Mouse (Mus musculus) stomach, postnatal 0 days (tissue): Measurements from ENCODE around the gene Txnrd1. TPM values are rescaled to one million over a fixed set of nuclear protein-coding genes. Genes with fewer than 3 reads are reported as not detected.

Source experiments
- ATAC-seq: fragments of 200-750 bp; cut with Nextera tagmentation; 2 replicates; pipeline ENCODE4 v1.8.0; 2017; ENCODE audit not compliant: low FRiP score, low TSS enrichment
- DNase-seq: peaks from one replicate; pipeline ENCODE4 v3.0.0-alpha.2; 2016; ENCODE audit warnings: low spot score
- H3K27ac ChIP-seq: fragments of 300-500 bp; sonication (generic); replicated peaks from 2 replicates; pipeline ENCODE4 v1.5.1; 2014; ENCODE audit warnings: mild to moderate bottlenecking, control low read depth
- H3K27me3 ChIP-seq: fragments of 300-500 bp; sonication (generic); 2 replicates; pipeline ENCODE4 v1.6.1; 2014; ENCODE audit warnings: low read length; ENCODE audit not compliant: control insufficient read depth, insufficient read depth
- H3K36me3 ChIP-seq: fragments of 300-500 bp; sonication (generic); 2 replicates; pipeline ENCODE4 v1.6.1; 2014; ENCODE audit warnings: low read length, mixed read lengths; ENCODE audit not compliant: control insufficient read depth, insufficient read depth
- H3K4me1 ChIP-seq: fragments of 300-500 bp; sonication (generic); replicated peaks from 2 replicates; pipeline ENCODE4 v1.6.1; 2014; ENCODE audit warnings: antibody characterized with exemption; ENCODE audit not compliant: control insufficient read depth, insufficient read depth
- H3K4me2 ChIP-seq: fragments of 300-500 bp; sonication (generic); replicated peaks from 2 replicates; pipeline ENCODE4 v1.6.1; 2014; ENCODE audit warnings: low read depth, mild to moderate bottlenecking, control low read depth, moderate library complexity
- H3K4me3 ChIP-seq: fragments of 300-500 bp; sonication (generic); 2 replicates; pipeline ENCODE4 v1.5.1; 2014; ENCODE audit warnings: low read depth, low read length, control low read depth
- H3K9ac ChIP-seq: fragments of 300-500 bp; sonication (generic); 2 replicates; pipeline ENCODE4 v1.6.1; 2014; ENCODE audit warnings: mild to moderate bottlenecking, low read length, control low read depth, mixed read lengths
- H3K9me3 ChIP-seq: fragments of 300-500 bp; sonication (generic); 2 replicates; pipeline ENCODE4 v1.6.1; 2016; ENCODE audit warnings: low read length; ENCODE audit not compliant: control insufficient read depth
- CTCF ChIP-seq: IDR thresholded peaks from 2 replicates; pipeline ENCODE4 v1.5.1; 2016; ENCODE audit warnings: antibody characterized with exemption, low read depth, mild to moderate bottlenecking, moderate library complexity
- EP300 ChIP-seq: optimal IDR thresholded peaks from 2 replicates; pipeline ENCODE3; 2016; ENCODE audit warnings: antibody characterized with exemption
- WGBS: fragments of 180-500 bp; shearing (Covaris S2); extraction: QIAGEN DNeasy Blood & Tissue Kit; methylation state at CpG from one replicate; pipeline ENCODE4 v1.1.7; 2014; 5-methylcytosine and 5-hydroxymethylcytosine counted together
- polyA plus RNA-seq: library from polyadenylated mRNA; unstranded; fragments of >200 nt; fragmentation: Nextera tagmentation; extraction: Ambion mirVana; gene quantifications from 2 replicates; pipeline ENCODE4 v1.2.1, GENCODE M21; 2015

Gene Txnrd1
- polyA plus RNA-seq, 1 experiment from 2014 or later: 61.9 TPM

- H3K27me3 ChIP-seq: no peaks in the 10 kb centered on the region
- TF ChIP-seq CTCF (peak; percentile 89), EP300 (no peak)
- 0 out of 2 replicates have a peak overlapping the region, but pooled peaks have one; percentile 38 for H3K9ac ChIP-seq
- H3K36me3 ChIP-seq: no peaks in the 10 kb centered on the region
- ATAC-seq (peak; percentile 78), DNase-seq (peak; percentile 84)
- H3K9me3 ChIP-seq: no peaks in the 10 kb centered on the region
- H3K27ac ChIP-seq: no peak overlapping the region
- 9% methylated on average over 31 of the region's 52 CpGs for WGBS
- H3K4me1 ChIP-seq: no peaks in the 10 kb centered on the region
- H3K4me3 ChIP-seq: peak overlapping the region; percentile 44
- H3K4me2 ChIP-seq: peak overlapping the region; percentile 77
These were observed 21.8 kb upstream of the Txnrd1 start for GRCm38 (mm10) chr10:82811855-82812431.

DNA sequence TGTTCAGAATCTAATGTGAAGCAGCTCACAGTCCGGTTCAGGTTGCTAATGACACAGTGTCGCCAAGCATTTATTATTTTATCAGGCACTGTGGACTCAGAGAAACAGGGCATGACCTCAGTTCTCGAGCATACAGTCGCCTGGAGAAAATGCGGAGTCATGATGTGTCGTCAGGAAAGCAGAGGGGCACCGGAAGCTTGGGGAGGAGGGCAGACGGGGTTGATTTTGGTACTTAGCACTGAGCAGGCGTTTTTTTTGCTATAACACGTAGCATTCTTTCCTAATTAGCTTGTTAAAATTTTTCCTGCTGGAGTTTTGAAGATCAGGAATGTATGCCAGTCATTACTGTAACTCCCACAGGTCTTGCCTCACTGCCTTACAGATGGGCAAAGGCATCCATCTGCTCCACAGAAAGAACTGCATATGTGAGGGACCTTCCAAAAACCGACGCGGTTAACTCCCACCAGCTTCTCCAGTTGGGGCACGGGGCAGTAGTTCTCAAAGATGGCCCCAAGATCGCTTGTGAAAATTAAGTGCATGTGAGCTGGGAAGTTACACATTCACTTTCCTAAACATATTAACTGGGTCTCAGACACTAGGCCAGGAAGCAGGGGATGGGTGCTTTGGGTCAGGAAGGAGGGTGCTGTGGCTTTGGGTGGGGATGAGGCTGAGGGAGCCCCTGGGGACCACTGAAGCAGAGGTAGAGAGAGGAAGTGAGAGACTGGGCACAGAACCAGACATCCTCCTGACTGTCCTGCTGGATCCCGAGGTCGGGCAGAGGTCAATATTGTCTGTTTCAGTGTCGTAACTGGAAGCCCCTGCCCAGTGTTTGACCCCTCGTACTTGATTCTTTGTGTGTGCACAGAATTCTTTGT, 19.4 kb upstream of the Txnrd1 start:
- Histone ChIP-seq H3K27me3 (no peaks in the 10 kb centered on the region), H3K4me1 (no peaks in the 10 kb centered on the region), H3K27ac (no peak overlapping the region), H3K36me3 (no peaks in the 10 kb centered on the region), H3K4me2 (no peak overlapping the region), H3K9ac (no peak overlapping the region), H3K9me3 (no peaks in the 10 kb centered on the region), H3K4me3 (no peak overlapping the region)
- WGBS: 37% methylated on average over 19 of the region's 19 CpGs
- DNase-seq (no peak), ATAC-seq (peak; percentile 38)
- TF ChIP-seq EP300 (no peak), CTCF (no peak)

DNA sequence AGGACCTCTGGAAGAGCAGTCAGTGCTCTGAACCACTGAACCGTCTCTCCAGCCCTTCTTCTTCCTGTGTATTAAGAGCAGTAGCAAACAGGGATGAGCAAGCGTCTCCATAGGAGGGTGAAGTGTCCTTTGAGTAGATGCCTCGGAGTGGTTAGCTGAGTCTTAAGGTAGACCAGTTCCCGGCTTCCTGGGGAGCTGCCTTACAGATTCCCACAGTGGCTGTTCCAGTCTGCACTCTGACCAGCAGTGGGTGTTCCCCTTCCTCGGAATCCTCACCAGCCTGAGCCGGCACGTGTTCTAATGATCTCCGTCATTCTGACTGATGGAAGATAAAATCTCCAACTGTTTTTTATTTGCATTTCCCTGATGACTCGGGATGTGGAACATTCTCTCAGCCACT, 17.3 kb upstream of the Txnrd1 start:
- ATAC-seq: no peak
- Histone ChIP-seq H3K9me3 (no peaks in the 10 kb centered on the region), H3K4me2 (no peak overlapping the region), H3K4me3 (no peak overlapping the region), H3K36me3 (no peaks in the 10 kb centered on the region), H3K27ac (no peak overlapping the region), H3K4me1 (no peaks in the 10 kb centered on the region), H3K9ac (no peak overlapping the region), H3K27me3 (no peaks in the 10 kb centered on the region)
- 80% methylated on average over 9 of the region's 9 CpGs for WGBS
- no peak for DNase-seq
- TF ChIP-seq EP300 (no peak), CTCF (no peak)

DNA sequence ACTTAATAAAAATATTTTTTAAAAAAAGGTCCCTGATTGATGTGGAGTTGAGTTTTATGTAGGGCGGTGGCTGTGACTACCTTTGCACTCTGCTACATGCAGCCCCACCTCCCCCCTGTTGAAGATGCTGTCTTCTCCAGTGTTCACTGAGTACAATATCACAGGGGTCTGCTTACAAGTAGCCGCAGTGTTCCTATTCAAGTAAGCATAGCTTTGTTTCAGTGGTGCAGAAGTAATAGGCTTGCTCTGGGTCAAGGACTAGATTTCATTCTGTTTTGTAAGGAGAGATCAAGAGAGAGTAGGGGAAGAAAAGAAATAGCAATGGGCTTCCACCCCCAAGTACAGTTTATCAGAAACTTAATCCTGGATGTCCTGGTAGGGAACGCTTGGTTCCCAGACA, 16.2 kb upstream of the Txnrd1 start:
- Histone ChIP-seq H3K9me3 (no peaks in the 10 kb centered on the region), H3K27me3 (no peaks in the 10 kb centered on the region), H3K9ac (no peak overlapping the region), H3K36me3 (no peaks in the 10 kb centered on the region), H3K4me3 (no peak overlapping the region), H3K4me2 (no peak overlapping the region), H3K4me1 (no peaks in the 10 kb centered on the region), H3K27ac (no peak overlapping the region)
- 87% methylated on average over 3 of the region's 3 CpGs for WGBS
- ATAC-seq: no peak
- no peak for TF ChIP-seq CTCF
- no peak for TF ChIP-seq EP300
- DNase-seq: no peak

DNA sequence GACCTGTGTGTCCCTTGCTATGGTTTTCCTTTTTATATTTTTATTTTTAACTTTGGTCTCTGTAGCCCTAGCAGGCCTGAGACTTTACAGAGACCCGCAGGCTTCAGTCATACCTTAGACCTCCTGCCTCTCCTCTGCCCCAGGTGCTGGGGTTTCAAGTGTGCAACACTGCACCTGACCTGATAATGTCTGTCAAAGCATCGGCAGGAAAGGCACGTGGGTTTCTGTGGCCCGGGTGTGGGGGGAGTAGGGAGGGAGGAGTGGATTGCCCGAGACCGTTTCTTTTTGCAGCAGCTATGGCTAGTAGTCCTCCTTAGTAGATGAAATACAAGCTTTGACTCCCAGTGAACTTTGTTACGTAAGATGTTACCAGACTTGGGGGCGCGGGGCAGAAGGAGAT, 15.8 kb upstream of the Txnrd1 start:
- no peak for DNase-seq
- WGBS: 63% methylated on average over 9 of the region's 9 CpGs
- no peaks in the 10 kb centered on the region for H3K4me1 ChIP-seq

DNA sequence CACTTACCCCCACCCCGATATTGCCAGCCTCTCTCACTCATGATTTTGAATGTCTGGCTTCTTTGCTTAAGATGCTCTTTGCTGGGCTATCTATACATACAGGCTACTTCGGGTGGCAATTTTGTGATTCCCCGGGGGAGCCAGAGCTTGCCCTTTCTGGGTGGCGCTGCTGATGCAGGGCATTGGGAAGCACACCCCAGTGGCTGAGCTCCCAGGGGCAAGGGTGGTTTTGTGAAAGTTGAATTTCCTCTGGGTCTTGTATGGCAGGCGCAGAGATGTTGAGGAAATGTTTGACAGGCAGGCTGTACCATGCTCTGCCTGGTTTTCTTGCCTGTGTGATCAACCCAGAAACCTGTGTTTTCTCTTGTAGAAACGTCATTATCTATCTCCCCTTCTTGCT, 15.1 kb upstream of the Txnrd1 start:
- Histone ChIP-seq H3K4me2 (no peak overlapping the region), H3K4me3 (no peak overlapping the region), H3K9me3 (no peaks in the 10 kb centered on the region), H3K4me1 (no peaks in the 10 kb centered on the region), H3K27ac (no peak overlapping the region), H3K9ac (no peak overlapping the region), H3K36me3 (no peaks in the 10 kb centered on the region), H3K27me3 (no peaks in the 10 kb centered on the region)
- DNase-seq: no peak
- WGBS: 77% methylated on average over 6 of the region's 6 CpGs
- no peak for ATAC-seq
- TF ChIP-seq CTCF (no peak), EP300 (no peak)

More for the DNA sequence above, 15.8 kb upstream of the Txnrd1 start:
- no peaks in the 10 kb centered on the region for H3K9me3 ChIP-seq
- H3K4me2 ChIP-seq: no peak overlapping the region
- no peaks in the 10 kb centered on the region for H3K36me3 ChIP-seq
- no peak overlapping the region for H3K9ac ChIP-seq
- ATAC-seq: no peak
- no peak overlapping the region for H3K27ac ChIP-seq
- H3K27me3 ChIP-seq: no peaks in the 10 kb centered on the region
- TF ChIP-seq EP300: no peak
- no peak for TF ChIP-seq CTCF
- H3K4me3 ChIP-seq: no peak overlapping the region
